Mouse (Mus musculus): ENCODE data around the gene Vwf. TPM values are rescaled to one million over a fixed set of nuclear protein-coding genes. Genes with fewer than 3 reads are reported as not detected.

Vwf gene
- polyA plus RNA-seq, 1 experiment = not detected

DNA sequence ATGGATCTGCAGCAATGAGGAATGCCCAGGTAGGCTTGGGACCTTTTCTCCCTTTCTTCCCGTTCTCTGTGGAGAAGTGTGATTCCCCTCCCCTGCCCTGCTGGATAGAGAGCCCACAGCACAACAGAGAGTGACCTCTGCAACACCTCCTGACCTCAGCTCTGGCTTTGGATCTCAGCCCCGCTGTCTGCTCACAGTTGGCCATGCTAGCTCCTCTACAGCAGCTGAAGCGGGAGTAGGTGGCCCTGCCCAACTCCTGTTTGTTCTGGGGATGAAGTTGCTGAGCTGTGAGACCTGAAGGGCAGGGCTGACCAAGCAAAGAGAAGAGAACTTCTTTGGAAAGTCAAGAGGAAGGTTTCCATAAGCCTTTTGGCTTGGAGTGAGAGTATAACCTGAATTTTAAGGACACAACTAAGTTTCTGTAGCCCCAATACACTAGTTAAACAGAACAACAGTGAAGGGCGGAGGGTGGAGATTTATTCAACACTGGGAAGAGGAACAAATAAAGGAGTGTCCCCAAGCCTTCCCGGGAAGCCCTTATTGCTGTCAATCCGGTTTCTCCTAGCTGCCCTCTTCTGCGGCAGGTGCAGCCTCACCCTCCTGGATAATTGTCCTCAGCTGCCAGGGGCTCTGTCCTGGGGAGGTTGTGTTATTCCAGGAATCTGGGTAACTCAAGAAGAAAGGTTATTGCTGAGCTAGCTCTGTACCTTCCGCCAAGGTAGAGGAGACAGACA is 45.2 kb downstream of the Vwf start:
- TF ChIP-seq GATA1 (IDR thresholded peaks at IDR 0.05; ENCODE audit: low read length) = no peak

DNA sequence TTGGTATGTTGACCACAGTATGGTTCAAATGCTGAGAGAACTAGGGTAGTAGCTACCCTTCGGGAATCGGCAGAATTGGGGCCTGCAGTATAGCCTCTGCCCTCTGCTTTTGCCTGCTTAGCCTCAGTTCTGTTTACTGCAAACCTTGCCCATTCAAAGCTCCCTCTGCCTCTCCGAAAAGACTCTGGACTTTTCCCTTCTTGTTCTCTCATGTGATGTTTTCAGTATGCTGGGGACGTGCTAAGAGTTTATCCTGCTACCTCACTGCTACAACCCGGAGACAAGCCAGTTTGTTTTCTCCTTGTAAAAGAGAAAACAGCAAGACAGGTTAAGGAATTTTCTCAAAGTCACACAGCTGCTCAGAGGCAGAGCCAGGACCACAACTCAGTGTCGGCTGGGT is 46.0 kb downstream of the Vwf start:
- no peak for TF ChIP-seq GATA1 (IDR thresholded peaks at IDR 0.05; ENCODE audit: low read length)

DNA sequence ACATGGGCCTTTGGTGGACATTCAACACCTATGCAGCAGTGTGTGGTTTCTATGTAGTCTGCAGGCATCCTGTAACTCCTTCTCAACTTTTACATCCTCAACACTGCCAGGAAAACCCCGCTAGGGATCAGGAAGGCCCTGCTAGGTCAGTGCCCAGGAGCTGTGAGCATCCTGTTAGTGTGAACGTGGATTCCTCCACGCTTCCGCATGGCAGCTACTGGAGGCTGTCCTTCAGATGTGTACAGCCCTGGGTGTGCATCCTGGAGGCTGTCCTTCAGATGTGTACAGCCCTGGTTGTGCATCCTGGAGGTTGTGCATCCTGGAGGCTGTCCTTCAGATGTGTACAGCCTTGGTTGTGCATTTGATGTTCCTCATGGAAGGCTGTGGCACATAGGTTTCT is 47.7 kb downstream of the Vwf start:
- no peak for TF ChIP-seq GATA1 (IDR thresholded peaks at IDR 0.05; ENCODE audit: low read length)

DNA sequence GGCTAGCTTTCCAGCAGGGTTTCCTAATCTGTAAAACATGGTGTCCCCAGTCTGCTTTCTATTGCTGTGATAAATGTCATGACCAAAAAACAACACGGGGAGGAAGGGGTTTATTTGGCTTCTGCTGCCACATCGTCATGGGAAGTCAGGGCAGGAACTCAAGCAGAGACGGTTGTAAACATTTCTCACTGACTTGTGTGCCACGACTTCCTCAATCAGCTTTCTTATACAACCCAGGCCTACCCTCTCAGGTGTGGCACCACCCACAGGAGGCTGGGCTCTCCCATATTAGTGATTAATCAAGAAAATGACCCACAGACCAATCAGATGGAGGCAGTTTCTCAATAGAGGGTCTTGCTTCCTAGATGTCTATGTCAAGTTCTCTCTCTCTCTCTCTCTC is 48.3 kb downstream of the Vwf start:
- TF ChIP-seq GATA1 (IDR thresholded peaks at IDR 0.05; ENCODE audit: low read length) = no peak

DNA sequence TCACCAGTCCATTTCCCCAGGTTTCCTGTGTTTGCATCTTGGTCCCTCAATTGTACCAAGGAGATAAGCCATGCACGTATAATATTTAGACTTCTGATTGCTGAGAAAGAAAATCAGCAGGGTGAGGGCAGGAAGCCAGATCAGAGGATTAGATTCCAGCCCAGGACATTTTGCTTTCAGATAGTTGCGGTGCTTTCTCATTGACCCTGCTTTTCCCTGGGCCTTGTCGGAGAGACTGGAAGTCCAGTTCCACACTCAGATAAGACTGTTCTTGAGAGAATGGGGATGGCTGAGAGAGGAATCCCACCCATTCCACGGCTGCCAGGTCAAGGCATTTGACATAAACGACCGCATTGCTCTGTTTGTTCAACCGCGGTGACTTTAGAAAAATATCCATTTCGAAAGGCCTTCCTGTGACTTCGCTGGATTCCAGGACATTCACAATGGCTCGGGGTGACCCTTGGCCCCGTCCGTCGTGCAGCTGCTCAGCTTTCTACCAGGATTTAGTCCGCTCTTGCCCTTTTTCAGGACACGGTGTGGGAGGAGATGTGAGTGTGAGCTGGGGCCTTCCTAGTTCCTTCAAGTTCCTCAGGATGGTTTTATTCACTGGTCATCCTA is 50.2 kb downstream of the Vwf start:
- TF ChIP-seq GATA1 (IDR thresholded peaks at IDR 0.05; ENCODE audit: low read length) = no peak

DNA sequence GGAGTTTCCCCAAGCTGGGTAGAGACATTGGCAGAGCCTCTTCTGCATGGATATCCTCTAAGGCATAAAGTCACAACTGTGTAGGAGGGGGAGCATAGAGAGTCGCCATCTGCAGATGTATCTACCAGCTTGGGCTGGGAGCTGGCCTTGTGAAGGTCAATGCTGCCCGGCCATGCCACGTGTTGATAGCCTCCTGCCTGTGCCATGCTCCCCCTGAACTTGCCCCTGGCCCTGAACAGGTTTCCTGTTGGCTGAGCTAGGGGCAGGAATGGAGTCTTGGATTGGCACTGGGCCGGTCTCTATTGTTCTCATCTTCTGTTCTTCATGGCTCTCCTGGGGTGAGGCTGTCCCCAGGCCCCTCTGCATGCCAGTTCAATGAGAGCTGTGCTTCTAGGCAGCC is 51.1 kb downstream of the Vwf start:
- no peak for TF ChIP-seq GATA1 (IDR thresholded peaks at IDR 0.05; ENCODE audit: low read length)

DNA sequence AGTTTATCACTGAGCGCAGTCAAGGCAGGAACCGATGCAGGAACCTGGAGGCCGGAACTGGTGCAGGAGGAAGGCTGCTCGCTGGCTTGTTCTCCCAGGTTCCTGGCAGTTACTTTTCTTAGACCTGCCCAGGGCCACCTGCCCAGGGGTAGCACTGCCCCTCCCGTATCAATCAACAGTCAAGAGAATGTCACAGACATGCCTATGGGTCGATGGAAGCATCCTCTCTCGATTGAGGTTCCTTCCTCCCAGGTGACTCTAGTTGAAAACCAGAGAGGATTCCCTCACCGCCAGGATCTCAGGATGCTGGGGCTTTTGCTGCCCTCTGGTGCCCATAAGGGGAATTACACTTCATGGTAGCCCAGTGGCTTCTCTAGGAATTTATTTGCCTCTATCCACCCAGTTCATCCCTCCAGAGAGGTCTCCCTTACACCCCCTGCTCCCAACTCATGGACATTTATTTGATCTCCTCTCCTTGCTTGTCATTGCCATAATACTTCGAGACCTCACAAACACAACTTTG is 53.5 kb downstream of the Vwf start:
- TF ChIP-seq GATA1 (IDR thresholded peaks at IDR 0.05; ENCODE audit: low read length) = no peak

DNA sequence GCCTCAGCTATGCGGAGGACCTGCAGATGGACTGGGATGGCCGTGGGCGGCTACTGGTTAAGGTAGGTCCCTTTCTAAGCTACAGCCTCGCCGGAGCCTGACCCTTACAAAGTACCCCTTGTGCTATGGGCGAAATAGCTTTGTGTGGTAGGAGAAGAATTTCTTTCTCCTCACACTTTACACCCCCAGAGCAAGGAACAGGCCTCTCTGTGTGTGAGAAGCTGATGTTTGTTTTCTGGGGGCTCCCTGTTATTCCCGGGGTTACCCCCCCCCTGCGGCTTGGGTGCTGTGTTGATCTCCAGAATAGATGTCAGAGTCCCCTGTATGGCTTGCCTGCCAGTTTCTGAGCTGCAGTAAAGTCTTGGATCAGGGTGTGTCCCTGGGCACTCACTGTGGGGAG is 54.1 kb downstream of the Vwf start:
- no peak for TF ChIP-seq GATA1 (IDR thresholded peaks at IDR 0.05; ENCODE audit: low read length)

DNA sequence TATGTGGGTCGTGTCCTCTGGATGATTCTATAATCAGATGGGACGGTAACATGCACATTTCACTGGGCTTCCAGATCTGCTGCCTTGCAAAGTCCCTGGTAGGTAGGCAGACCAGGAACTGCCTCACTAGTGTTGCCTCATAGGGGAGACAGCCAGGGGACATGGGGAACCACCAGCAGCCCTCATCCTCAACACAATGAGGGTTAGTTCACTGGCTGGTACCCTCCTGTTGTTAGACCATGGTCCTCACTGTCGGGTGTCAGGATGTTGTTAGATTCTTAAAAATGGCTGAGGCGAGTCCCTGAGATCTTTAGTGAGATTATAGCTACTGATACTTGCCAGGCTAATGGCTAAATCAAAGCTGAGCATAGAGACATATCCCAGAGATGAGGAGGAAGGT is 54.6 kb downstream of the Vwf start:
- TF ChIP-seq GATA1 (IDR thresholded peaks at IDR 0.05; ENCODE audit: low read length) = no peak

DNA sequence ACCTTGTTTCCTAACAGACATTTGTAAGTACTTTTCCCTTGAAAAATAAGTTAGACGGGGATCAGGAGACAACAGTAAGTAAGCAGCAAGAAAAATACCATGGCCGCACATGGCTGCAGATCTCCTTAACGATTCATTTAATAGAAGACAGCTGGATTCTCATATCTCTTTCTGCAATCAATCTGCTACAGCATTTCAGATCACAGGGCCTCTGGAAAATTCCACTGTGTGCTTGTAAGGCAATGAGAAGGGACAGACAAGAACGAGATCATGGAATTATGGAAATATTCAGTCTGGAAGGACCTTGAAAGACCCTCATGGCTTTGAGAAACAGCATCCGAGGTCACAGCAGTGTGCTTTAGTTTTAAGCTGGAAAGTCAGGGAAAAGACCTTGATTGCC is 55.2 kb downstream of the Vwf start:
- TF ChIP-seq GATA1 (IDR thresholded peaks at IDR 0.05; ENCODE audit: low read length) = no peak

DNA sequence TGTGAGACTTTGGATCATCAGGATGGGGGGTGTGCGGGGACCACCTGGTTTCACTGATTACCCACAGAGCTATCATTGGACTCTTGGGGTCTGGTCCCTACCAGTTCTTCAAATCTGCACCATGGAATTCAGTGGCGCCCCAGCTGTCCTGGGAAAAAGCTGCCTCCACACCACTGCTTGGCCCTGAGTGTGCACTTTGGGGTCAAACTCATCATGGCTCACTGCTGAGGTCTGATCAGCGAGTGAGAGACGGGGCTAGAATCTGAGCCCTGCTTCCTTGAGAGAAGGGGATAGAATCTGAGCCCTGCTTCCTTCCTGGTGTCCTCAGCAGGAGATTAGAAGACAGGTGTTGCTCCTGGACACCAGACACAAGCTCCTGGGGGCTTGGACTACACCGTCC is 55.8 kb downstream of the Vwf start:
- TF ChIP-seq GATA1 (IDR thresholded peaks at IDR 0.05; ENCODE audit: low read length) = no peak

DNA sequence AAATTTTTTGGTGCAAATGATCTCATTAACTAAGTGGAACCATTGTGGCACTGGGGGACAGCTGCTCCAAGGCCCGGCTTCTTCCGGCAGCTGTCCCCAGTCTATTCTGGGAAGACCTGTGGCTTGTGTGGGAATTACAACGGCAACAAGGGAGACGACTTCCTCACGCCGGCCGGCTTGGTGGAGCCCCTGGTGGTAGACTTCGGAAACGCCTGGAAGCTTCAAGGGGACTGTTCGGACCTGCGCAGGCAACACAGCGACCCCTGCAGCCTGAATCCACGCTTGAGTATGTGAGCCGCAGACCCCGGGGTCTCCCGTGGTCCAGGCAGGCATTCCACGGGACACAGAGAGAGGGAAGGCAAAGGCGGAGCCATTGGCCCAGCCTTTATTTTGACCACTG is 56.7 kb downstream of the Vwf start:
- no peak for TF ChIP-seq GATA1 (IDR thresholded peaks at IDR 0.05; ENCODE audit: low read length)

DNA sequence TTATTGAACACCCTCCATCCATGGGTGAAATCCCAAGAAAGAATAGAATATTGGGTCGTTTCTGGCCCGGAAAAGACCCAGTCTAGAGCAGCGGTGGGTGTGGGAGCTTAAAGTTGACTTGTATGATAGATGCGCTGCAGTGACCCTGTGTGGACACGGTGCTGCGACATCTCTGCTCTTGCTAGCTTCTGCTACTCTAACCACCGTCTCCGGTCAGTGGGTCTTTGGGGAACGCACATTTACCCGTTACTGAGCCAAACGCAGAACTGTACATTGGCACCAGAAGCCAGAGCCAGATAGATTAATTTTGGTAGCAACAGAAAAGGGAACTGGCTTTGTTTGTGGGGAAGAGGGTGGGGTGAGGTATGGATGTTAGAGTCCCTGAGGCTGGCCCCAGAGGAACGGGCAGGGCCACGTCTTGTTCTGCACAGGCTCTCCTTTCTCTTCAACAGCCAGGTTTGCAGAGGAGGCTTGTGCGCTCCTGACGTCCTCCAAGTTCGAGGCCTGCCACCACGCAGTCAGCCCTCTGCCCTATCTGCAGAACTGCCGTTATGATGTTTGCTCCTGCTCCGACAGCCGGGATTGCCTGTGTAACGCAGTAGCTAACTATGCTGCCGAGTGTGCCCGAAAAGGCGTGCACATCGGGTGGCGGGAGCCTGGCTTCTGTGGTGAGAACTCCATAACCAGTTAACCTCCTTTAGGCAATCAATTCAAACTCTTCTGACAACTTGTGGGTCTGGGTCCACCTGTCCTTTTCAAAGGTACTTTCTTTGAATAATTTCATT is 57.3 kb downstream of the Vwf start:
- no peak for TF ChIP-seq GATA1 (IDR thresholded peaks at IDR 0.05; ENCODE audit: low read length)

DNA sequence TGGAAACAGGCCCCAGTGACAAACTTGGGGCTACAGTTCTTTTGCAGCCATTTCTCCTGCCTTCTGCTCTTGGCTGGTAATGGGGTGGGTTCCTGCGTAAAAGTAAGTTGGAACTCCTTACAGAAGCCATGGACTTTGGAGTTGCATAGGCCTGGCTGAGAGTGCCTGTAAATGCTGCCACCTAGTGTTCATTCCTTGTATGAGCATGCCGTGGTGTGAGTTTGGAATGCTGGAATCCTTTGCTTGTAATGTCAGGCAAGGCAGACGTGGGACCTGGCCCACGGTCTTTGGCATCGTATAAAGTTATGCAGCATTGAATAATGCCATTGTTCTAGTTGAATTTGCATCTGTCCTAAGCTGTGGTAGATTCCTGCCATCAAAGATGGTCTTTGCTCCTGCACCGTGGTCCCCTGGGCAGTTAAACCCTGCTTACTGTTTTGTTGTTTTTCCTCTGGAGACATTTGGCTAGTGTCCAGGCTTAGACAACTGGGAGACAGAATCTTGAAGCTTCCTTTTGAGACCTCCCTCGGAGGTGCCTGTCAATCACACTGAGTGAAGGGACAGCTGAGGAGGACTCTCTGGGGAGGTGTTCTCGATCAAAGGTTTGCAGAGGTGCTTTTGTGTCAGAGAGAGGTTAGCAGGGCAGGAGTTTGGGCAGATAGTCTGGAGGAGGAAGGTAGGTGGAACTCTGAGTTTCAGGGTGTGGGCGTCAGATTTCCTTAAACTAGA is 58.1 kb downstream of the Vwf start:
- TF ChIP-seq GATA1 (IDR thresholded peaks at IDR 0.05; ENCODE audit: low read length) = no peak

DNA sequence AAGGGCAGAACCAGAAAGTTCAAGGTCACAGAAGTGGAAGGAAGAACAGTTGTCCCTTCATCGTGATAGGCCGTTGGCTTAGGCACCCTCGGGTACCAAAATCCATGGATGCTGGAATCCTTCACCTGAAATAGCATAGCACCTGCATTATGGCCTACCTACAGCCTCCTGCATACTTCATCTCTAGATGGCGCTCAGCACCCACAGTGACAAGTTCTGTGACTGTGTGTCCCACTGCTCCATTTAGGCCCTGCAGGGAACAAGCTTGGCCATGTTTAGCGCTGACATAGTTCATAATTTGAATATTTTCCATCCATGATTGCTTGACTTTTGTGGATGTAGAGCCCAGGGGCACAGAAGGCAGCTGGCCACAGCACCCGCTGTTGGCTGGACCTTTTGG is 62.5 kb downstream of the Vwf start:
- no peak for TF ChIP-seq GATA1 (IDR thresholded peaks at IDR 0.05; ENCODE audit: low read length)

DNA sequence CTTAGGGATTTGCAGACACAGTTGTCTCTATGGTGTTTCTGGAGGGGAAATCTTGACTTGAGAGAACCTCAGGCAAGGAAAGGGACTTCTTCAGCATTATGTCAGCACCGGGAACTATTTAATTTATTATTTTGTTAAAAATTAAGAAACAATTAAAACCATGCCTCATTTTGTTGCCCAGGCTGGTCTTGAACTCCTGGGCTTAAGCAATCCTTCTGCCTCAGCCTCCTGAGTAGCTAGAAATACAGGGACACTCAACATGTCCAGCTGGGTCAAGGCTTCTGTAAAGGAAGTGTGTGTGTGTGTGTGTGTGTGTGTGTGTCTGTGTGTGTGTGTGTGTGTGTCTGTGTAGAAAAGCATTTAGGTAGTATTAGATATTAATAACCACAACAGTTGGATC is 71.3 kb downstream of the Vwf start:
- no peak for TF ChIP-seq GATA1 (IDR thresholded peaks at IDR 0.05; ENCODE audit: low read length)

Measured in G1E-ER4 (cell line).